Mouse (Mus musculus): ENCODE measurements around the gene Lsm2.
"Not testable (repeated sequence)": the region's sequence is repeated elsewhere in the genome, so short reads cannot be mapped to it uniquely, and the experiment has no call there.

Gene Lsm2

GRCm38 (mm10) chr17:34982328-34982727 is 666 bp downstream of the Lsm2 start:
- no peak for DNase-seq (ENCODE audit: inconsistent age in 2 of 2, low spot score in 1 of 2)

DNA sequence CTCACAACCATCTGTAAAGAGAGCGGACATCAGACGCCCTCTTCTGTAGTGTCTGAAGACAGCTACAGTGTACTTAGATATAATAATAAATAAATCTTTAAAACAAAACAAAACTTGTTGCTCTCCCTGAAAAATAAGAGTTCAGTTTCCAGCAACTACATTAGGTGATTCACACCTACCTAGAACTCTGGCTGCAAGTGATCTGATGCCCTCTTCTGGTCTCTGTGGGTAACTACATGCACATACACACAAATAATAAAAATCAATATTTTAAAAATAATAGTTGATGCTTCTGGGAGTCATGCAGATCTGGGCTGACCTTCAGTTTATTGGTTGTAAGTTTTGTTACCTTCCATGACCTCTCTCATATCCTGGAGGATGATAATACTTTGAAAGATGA is 2.6 kb downstream of the Lsm2 start:
- DNase-seq (ENCODE audit: inconsistent age in 2 of 2, low spot score in 1 of 2), result peak in 1 of 2 experiments; percentile 70

DNA sequence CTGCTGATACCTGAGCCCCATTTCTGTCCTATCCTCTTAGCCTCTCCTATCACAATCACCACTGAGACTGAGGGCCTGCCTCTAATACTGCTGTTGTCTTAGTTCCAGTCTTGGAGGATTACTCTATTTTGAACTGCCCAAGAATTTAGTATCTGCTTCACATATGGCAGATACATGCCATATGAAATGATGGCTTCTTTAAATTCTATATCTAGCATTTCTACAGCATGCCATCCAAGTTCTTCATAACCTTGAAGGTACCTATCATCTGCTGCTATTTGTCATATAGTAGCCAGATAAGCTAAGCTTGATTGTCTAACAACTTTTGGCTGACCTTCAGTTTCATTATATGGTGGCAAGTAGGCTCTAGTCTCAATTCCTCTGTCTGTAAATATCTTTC is 13.1 kb downstream of the Lsm2 start:
- DNase-seq (ENCODE audit: inconsistent age in 2 of 2, low spot score in 1 of 2), result no peak

- DNase-seq (ENCODE audit: inconsistent age in 2 of 2, low spot score in 1 of 2), result not testable (repeated sequence)
Observed at GRCm38 (mm10) chr17:34995192-34995591, 13.5 kb downstream of the Lsm2 start.

- DNase-seq (ENCODE audit: inconsistent age in 2 of 2, low spot score in 1 of 2), result not testable (repeated sequence)
Observed at GRCm38 (mm10) chr17:34995927-34996326, 14.3 kb downstream of the Lsm2 start.

DNA sequence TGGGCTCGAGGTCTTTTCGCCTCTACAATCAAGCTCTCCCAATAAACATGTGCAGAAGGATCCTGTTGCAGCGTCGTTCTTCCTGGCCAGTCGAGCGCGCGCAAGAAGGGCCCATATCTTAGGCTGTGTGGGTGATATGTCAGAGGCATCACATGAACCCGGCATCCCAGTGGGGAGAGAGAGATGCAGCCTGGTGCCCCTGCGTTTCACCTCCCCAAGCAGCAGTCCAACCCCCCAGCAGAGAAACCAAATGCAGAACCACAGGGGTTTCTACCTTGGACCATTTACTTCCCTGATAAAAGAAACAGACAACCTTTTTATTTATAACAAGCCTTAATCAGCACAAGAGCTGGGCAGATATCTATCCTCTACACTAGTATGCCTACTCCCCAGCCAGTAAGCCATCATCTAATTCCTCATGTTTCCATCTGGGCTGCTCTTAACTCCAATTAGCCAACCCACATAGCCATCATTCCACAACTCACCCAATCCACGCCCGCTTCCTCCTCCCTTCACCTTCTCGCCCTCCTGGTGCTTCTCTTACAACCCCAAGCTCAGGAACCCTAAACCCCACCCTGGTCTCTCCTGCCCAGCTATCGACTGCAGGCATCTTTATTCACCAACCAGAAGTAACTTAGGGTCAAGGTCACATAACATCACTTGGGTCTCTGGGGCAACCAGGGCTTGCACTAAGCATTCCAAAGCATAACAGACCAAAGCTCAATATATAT is 14.9 kb downstream of the Lsm2 start:
- DNase-seq (ENCODE audit: inconsistent age in 2 of 2, low spot score in 1 of 2), result no peak

DNA sequence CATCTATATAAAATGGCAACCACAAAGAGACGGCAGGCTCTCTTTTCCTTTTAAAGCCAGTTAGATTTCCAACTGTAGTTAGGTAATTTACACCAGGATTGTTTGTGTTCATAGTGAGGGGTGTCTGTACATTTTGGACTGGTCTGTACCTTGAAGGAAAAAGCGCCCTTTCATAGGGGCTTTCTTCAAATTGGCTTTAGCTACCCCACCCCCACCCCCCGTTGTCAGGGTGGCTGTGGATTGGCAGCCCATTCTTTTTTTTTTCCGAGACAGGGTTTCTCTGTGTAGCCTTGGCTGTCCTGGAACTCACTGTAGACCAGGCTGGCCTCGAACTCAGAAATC is 15.5 kb downstream of the Lsm2 start:
- no peak for DNase-seq (ENCODE audit: inconsistent age in 2 of 2, low spot score in 1 of 2)

- no peak for DNase-seq (ENCODE audit: inconsistent age in 2 of 2, low spot score in 1 of 2)
Observed at GRCm38 (mm10) chr17:34998526-34999430, 17.1 kb downstream of the Lsm2 start.

DNA sequence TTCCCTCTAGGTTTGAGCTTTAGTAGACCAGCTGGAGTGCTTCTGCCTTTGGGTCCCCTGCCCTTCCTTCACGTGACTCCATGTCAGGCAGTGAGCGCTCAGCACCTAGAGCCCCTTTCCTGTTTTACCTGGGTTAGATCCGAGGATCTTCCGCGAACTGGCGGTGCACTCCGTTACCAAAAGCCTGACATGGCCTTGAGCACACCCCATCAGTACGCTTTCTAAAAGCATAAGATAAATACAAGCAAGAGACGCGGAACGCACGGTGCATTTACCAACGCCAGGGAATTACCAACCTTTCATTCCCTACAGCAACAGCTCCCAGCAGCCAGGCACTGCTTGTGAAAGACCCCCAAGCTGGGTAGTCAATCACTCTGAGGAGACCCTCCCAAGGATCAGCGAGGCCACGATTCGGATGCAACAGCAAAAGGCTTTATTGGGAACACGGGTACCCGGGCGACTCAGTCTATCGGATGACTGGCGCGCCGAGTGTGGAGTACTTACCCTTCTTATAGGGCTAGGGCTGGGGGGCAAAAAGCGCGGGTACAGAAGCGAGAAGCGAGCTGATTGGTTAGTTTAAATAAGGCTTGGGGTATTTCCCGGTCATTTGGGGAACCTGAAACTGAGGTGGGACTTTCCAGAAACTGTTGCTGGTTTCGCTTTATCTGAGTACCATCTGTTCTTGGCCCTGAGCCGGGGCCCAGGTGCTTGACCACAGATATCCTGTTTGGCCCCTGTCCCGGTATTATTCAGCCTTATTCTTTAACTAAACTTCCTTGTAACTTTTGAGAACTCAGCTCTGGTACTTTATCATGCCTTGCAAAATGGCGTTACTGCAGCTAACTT is 18.4 kb downstream of the Lsm2 start:
- not testable (repeated sequence) for DNase-seq (ENCODE audit: inconsistent age in 2 of 2, low spot score in 1 of 2)

GRCm38 (mm10) chr17:35000717-35001451 is 19.2 kb downstream of the Lsm2 start, which contains the start of gene Vars:
Gene Vars (plus strand): TSS chr17:35000987.
- peak; percentile 92 to 97 for DNase-seq (ENCODE audit: inconsistent age in 2 of 2, low spot score in 1 of 2)

DNA sequence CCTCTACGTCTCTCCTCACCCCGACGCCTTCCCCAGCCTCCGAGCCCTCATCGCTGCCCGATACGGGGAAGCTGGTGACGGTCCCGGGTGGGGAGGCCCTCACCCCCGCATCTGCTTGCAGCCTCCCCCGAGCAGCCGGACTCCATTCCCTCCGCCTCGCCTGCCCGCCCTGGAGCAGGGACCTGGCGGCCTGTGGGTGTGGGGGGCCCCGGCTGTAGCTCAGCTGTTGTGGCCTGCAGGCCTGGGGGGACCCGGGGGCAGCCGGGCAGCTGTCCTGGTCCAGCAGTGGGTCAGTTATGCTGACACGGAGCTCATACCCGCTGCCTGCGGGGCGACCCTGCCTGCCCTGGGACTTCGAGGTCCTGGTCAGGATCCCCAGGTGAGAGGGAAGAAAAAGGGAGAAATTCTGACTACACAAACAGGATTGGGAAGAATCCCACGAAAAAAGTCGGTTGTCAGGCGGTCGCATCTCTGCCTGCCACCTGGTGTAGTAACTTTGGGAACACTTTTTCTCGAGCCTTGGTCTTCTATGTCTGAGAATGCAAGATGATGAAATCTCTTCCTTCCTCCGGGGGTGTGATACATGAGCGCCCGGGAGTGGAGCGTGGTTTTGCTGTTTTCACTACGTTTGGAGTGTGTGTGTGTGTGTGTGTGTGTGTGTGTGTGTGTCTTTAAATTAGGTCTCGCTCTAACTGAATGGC is 19.9 kb downstream of the Lsm2 start:
- DNase-seq (ENCODE audit: inconsistent age in 2 of 2, low spot score in 1 of 2), result no peak

GRCm38 (mm10) chr17:35002153-35002865 is 20.6 kb downstream of the Lsm2 start:
- DNase-seq (ENCODE audit: inconsistent age in 2 of 2, low spot score in 1 of 2), result no peak

DNA sequence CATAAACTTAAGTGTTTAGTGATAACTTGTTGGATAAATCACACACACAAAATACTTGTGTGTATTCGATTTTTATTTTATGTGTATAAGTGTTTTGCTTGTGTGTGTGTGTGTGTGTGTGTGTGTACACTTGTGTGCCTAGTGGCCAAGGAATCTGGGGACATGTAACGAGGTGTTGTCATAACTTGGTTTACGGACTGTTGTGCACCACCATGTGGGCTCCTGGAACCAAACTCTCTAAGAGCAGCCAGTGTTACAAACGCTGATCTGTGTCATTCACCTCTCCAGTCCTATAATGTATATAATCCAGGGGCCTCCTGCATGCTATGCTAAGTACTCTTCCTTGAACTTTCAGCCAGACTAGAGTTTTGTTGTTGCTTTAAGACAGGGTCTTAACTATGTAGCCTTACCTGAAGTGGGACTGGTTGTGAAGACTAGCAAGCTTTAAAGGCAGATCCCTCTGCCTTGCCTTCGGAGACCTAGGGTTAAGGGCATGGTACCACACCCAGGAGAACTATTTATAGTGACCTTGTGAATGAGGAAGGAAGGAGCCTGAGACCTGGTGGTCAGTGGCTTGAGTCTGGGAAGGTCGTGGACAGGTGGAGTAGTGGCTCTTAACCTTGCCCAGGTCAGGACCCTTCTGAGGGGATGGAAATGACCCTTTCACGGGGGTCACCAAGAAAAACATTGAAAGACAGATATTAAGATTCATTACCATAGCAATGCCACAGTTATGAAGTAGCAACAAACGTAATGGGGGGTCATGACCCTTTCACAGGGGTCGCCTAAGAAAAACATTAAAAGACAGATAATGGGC is 21.6 kb downstream of the Lsm2 start:
- DNase-seq (ENCODE audit: inconsistent age in 2 of 2, low spot score in 1 of 2), result no peak

GRCm38 (mm10) chr17:35004075-35004717 is 22.5 kb downstream of the Lsm2 start:
- DNase-seq (ENCODE audit: inconsistent age in 2 of 2, low spot score in 1 of 2), result no peak

DNA sequence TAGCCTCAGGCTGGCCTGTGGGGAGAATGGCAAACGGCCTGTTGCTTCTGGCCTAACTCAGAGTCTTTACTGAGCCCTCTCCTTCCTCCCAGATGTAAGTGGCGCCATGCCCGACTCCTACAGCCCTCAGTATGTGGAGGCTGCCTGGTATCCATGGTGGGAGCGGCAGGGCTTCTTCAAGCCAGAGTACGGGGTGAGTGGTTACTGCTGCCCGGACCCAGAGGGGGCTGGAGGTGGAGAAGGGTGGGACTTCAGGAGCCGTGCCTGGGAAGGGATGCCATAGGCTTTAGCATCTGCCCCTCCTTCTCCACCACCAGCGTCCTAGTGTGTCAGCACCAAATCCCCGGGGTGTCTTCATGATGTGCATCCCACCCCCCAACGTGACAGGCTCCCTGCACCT is 23.5 kb downstream of the Lsm2 start:
- no peak for DNase-seq (ENCODE audit: inconsistent age in 2 of 2, low spot score in 1 of 2)

DNA sequence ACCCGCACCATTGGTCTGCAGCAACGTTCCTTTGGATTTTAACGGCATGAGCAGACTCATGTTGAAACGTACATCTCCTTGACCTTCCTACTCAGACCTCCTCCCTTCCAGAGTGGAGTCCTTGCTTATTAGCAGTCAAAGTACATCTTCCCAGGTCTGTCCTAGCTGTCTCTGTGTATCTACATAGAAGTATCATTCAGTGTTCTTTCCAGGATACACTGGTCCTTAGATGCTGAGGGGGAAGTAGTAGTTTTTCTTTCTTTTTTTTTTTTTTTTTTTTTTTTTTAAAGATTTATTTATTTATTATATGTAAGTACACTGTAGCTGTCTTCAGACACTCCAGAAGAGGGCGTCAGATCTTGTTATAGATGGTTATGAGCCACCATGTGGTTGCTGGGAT is 24.2 kb downstream of the Lsm2 start:
- DNase-seq (ENCODE audit: inconsistent age in 2 of 2, low spot score in 1 of 2), result not testable (repeated sequence)

DNA sequence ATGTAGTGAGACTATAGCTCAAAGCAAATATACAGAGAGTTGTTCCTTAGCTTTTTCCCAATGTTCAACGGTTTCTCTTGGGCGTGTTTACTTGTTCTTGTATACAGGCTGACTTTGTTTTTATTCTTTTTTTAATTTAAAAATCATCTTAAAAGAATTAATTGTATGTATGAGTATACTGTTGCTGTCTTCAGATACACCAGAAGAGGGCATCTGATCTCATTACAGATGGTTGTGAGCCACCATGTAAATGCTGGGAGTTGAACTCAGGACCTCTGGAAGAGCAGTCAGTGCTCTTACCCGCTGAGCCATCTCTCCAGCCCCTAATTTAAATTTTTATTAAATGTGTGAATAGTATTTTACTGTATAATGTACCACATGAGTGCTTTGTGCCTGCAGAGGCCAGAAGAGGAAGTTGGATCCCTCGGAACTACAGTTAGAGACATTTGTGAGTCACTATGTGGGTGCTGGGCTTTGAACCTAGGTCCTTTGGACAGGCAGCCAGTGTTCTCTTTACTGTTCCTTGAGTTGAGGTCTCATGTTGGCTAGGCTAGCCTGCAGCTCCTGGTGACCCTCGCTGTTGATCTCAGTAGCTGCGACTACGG is 25.8 kb downstream of the Lsm2 start:
- no peak for DNase-seq (ENCODE audit: inconsistent age in 2 of 2, low spot score in 1 of 2)

GRCm38 (mm10) chr17:35009586-35009985 is 27.9 kb downstream of the Lsm2 start:
- DNase-seq (ENCODE audit: inconsistent age in 2 of 2, low spot score in 1 of 2), result no peak

Measured in adrenal gland, adult (tissue).